ENCODE assay signal across 9 mouse cellular contexts in the genomic region with DNA sequence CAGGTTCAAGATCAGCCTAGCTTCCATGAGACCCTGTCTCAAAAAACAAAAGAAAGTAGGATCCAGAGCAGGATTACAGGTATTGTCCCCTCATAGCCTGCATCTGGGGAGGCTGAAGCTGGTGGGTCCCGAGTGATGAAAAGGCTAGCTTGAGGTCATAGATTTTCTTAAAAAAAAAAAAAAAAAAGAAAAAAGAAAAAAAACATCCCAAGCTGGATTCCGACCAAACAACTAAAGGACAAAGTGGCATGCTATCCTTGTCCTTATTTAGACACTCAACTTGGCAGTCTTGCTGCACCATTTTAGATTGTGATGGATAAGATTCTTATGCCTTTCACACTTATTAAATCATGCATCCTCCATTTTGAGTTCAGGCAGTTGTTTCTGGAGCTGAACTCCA. TPM values are rescaled to one million over a fixed set of nuclear protein-coding genes. Genes with fewer than 3 reads are reported as not detected.
DNase-seq lines count a peak whose midpoint lies in the region; ATAC-seq lines count a peak whose summit lies in the region.
"Had no signal": no experiment of that assay in that cellular context is flagged by ENCODE, and none has a peak within 500 bp of the region (broad histone marks: within the 10 kb centered on the region; RNA-seq: fewer than 3 reads in every experiment).

No protein-coding gene starts in this region.

- no peak for ATAC-seq in heart, embryonic 13.5 days (ENCODE audit: extremely low read depth, insufficient number of reproducible peaks, low FRiP score, low TSS enrichment)
- no peak for ATAC-seq in neural tube, embryonic 11.5 days (ENCODE audit: insufficient read depth, low FRiP score, low TSS enrichment)
- no peak for ATAC-seq in limb, embryonic 12.5 days (ENCODE audit: insufficient number of reproducible peaks, insufficient read depth, low FRiP score, low TSS enrichment, low read depth)
- no peak for ATAC-seq in stomach, embryonic 16.5 days (ENCODE audit: insufficient read depth, low FRiP score)

- 65% methylated on average over 2 of the region's 2 CpGs for WGBS in heart, embryonic 13.5 days
- 86% methylated on average over 2 of the region's 2 CpGs for WGBS in neural tube, embryonic 11.5 days
- WGBS in limb, embryonic 12.5 days: 88% methylated on average over 2 of the region's 2 CpGs
- WGBS in stomach, embryonic 16.5 days: 71% methylated on average over 2 of the region's 2 CpGs

- H3K4me3 ChIP-seq in heart, embryonic 13.5 days: no peak overlapping the region
- H3K4me3 ChIP-seq in neural tube, embryonic 11.5 days (ENCODE audit: low read depth, low read length): no peak overlapping the region
- no peak overlapping the region for H3K4me3 ChIP-seq in limb, embryonic 12.5 days (replicated peaks)
- H3K4me3 ChIP-seq in stomach, embryonic 16.5 days (replicated peaks; ENCODE audit: low read length): no peak overlapping the region

- no peak overlapping the region; the same call in 1 of the 2 replicates for H3K9ac ChIP-seq in heart, embryonic 13.5 days
- H3K9ac ChIP-seq in neural tube, embryonic 11.5 days (ENCODE audit: low read length): no peak overlapping the region
- no peak overlapping the region for H3K9ac ChIP-seq in limb, embryonic 12.5 days (replicated peaks)
- no peak overlapping the region for H3K9ac ChIP-seq in stomach, embryonic 16.5 days (ENCODE audit: low read length)

- peak overlapping the region; percentile 98 for H3K27ac ChIP-seq in heart, embryonic 13.5 days (replicated peaks)
- H3K27ac ChIP-seq in neural tube, embryonic 11.5 days (ENCODE audit: low read depth, low read length): 0 out of 2 replicates have a peak overlapping the region, but pooled peaks have one; percentile 17
- H3K27ac ChIP-seq in limb, embryonic 12.5 days: peak overlapping the region; percentile 97
- peak overlapping the region; percentile 71; the same call in 1 of the 2 replicates for H3K27ac ChIP-seq in stomach, embryonic 16.5 days (ENCODE audit: low read length)

- no peaks in the 10 kb centered on the region for H3K27me3 ChIP-seq in heart, embryonic 13.5 days (replicated peaks)
- no peaks in the 10 kb centered on the region for H3K27me3 ChIP-seq in neural tube, embryonic 11.5 days (ENCODE audit: control insufficient read depth, insufficient read depth, low read length)
- H3K27me3 ChIP-seq in limb, embryonic 12.5 days: no peaks in the 10 kb centered on the region
- no peaks in the 10 kb centered on the region for H3K27me3 ChIP-seq in stomach, embryonic 16.5 days (ENCODE audit: control insufficient read depth, insufficient read depth, low read length)

- no peaks in the 10 kb centered on the region for H3K9me3 ChIP-seq in heart, embryonic 13.5 days
- no peaks in the 10 kb centered on the region for H3K9me3 ChIP-seq in neural tube, embryonic 11.5 days (ENCODE audit: control insufficient read depth, low read length)
- no peaks in the 10 kb centered on the region for H3K9me3 ChIP-seq in limb, embryonic 12.5 days
- H3K9me3 ChIP-seq in stomach, embryonic 16.5 days (replicated peaks; ENCODE audit: control insufficient read depth, low read length): no peaks in the 10 kb centered on the region

- no peak for DNase-seq in heart, postnatal 10 days
- no peak for DNase-seq in neural tube, embryonic 11.5 days (ENCODE audit: low spot score)
- no peak for DNase-seq in neural tube, embryonic 10.5 days (ENCODE audit: extremely low spot score, low spot score)
- no peak for DNase-seq in frontal cortex, postnatal 36 days (ENCODE audit: low spot score in 2 of 2)
- no peak for DNase-seq in retina, embryonic 14.5 days (ENCODE audit: low spot score)
- DNase-seq: kidney, adult 8-10 months had no signal

- intact Hi-C loops in heart, postnatal 10 days (cut with DNase I): no loop called here

- peaks cover 76% of the 10 kb centered on the region for H3K36me3 ChIP-seq in heart, embryonic 13.5 days
- H3K36me3 ChIP-seq in neural tube, embryonic 11.5 days (ENCODE audit: control insufficient read depth, insufficient read depth, low read length): peaks cover 22% of the 10 kb centered on the region
- peaks cover 72% of the 10 kb centered on the region for H3K36me3 ChIP-seq in limb, embryonic 12.5 days
- H3K36me3 ChIP-seq in stomach, embryonic 16.5 days (ENCODE audit: control insufficient read depth, insufficient read depth, low read length): peaks cover 18% of the 10 kb centered on the region; the same call in 1 of the 2 replicates

- H3K4me2 ChIP-seq in heart, embryonic 13.5 days: peak overlapping the region; percentile 93
- no peak overlapping the region; the same call in 1 of the 2 replicates for H3K4me2 ChIP-seq in neural tube, embryonic 11.5 days (ENCODE audit: low read depth)
- peak overlapping the region; percentile 81 for H3K4me2 ChIP-seq in limb, embryonic 12.5 days
- H3K4me2 ChIP-seq in stomach, embryonic 16.5 days (ENCODE audit: low read depth, low read length): peak overlapping the region; percentile 42; the same call in 1 of the 2 replicates

- peaks cover 33% of the 10 kb centered on the region for H3K4me1 ChIP-seq in heart, embryonic 13.5 days
- H3K4me1 ChIP-seq in neural tube, embryonic 11.5 days (ENCODE audit: control insufficient read depth, insufficient read depth, low read length): peaks cover 12% of the 10 kb centered on the region
- peaks cover 17% of the 10 kb centered on the region for H3K4me1 ChIP-seq in limb, embryonic 12.5 days (replicated peaks)
- peaks cover 10% of the 10 kb centered on the region for H3K4me1 ChIP-seq in stomach, embryonic 16.5 days (ENCODE audit: control insufficient read depth, insufficient read depth, low read length)

RNA-seq across cellular contexts. Expression of a gene that starts 3.7 kb away (rescaled TPM):
- 22.3 and 23.1 TPM in 2 replicates for polyA plus RNA-seq in heart, embryonic 13.5 days (2015; fragmentation: Nextera tagmentation; extraction: Ambion mirVana)
- 10 to 100 TPM; 29.0 to 29.7 TPM for total RNA-seq in heart, postnatal 10 days (2021)
- polyA plus RNA-seq in neural tube, embryonic 11.5 days (2014; fragmentation: Nextera tagmentation; extraction: Ambion mirVana): 55.4 and 59.4 TPM in 2 replicates
- polyA plus RNA-seq in limb, embryonic 12.5 days (2016; fragmentation: Nextera tagmentation; extraction: Ambion mirVana): 48.1 and 54.1 TPM in 2 replicates
- polyA plus RNA-seq in stomach, embryonic 16.5 days (2015; fragmentation: Nextera tagmentation; extraction: Ambion mirVana): 25.1 and 26.3 TPM in 2 replicates

RNA-seq across cellular contexts. Expression of a gene that starts 13.1 kb away (rescaled TPM):
- polyA plus RNA-seq in heart, embryonic 13.5 days (2015; fragmentation: Nextera tagmentation; extraction: Ambion mirVana): 14.6 and 15.7 TPM in 2 replicates
- 10 to 100 TPM; 70.3 to 83.4 TPM for total RNA-seq in heart, postnatal 10 days (2021)
- 24.1 and 24.2 TPM in 2 replicates for polyA plus RNA-seq in neural tube, embryonic 11.5 days (2014; fragmentation: Nextera tagmentation; extraction: Ambion mirVana)
- 32.7 and 35.3 TPM in 2 replicates for polyA plus RNA-seq in limb, embryonic 12.5 days (2016; fragmentation: Nextera tagmentation; extraction: Ambion mirVana)
- 18.0 and 18.4 TPM in 2 replicates for polyA plus RNA-seq in stomach, embryonic 16.5 days (2015; fragmentation: Nextera tagmentation; extraction: Ambion mirVana)

RNA-seq across cellular contexts. Expression of a gene that starts 28.2 kb away (rescaled TPM):
- 0.64 and 0.98 TPM in 2 replicates for polyA plus RNA-seq in heart, embryonic 13.5 days (2015; fragmentation: Nextera tagmentation; extraction: Ambion mirVana)
- total RNA-seq in heart, postnatal 10 days (2021): under 1 TPM; 0.79 to 0.87 TPM
- 2.3 and 2.8 TPM in 2 replicates for polyA plus RNA-seq in neural tube, embryonic 11.5 days (2014; fragmentation: Nextera tagmentation; extraction: Ambion mirVana)
- 2.5 and 3.3 TPM in 2 replicates for polyA plus RNA-seq in limb, embryonic 12.5 days (2016; fragmentation: Nextera tagmentation; extraction: Ambion mirVana)
- 6.5 and 7.8 TPM in 2 replicates for polyA plus RNA-seq in stomach, embryonic 16.5 days (2015; fragmentation: Nextera tagmentation; extraction: Ambion mirVana)

RNA-seq across cellular contexts. Expression of a gene that starts 33.3 kb away (rescaled TPM):
- 5.9 and 6.4 TPM in 2 replicates for polyA plus RNA-seq in heart, embryonic 13.5 days (2015; fragmentation: Nextera tagmentation; extraction: Ambion mirVana)
- total RNA-seq in heart, postnatal 10 days (2021): 10 to 100 TPM; 31.1 to 32.7 TPM
- polyA plus RNA-seq in neural tube, embryonic 11.5 days (2014; fragmentation: Nextera tagmentation; extraction: Ambion mirVana): 1.5 and 1.9 TPM in 2 replicates
- 0.79 and 1.0 TPM in 2 replicates for polyA plus RNA-seq in limb, embryonic 12.5 days (2016; fragmentation: Nextera tagmentation; extraction: Ambion mirVana)
- 2.6 and 4.1 TPM in 2 replicates for polyA plus RNA-seq in stomach, embryonic 16.5 days (2015; fragmentation: Nextera tagmentation; extraction: Ambion mirVana)

RNA-seq across cellular contexts. Expression of a gene that starts 55.0 kb away (rescaled TPM):
- polyA plus RNA-seq in heart, embryonic 13.5 days (2015; fragmentation: Nextera tagmentation; extraction: Ambion mirVana): 2.3 and 2.6 TPM in 2 replicates
- 10 to 100 TPM; 12.4 to 13.0 TPM for total RNA-seq in heart, postnatal 10 days (2021)
- 4.7 and 5.6 TPM in 2 replicates for polyA plus RNA-seq in neural tube, embryonic 11.5 days (2014; fragmentation: Nextera tagmentation; extraction: Ambion mirVana)
- 5.6 and 5.8 TPM in 2 replicates for polyA plus RNA-seq in limb, embryonic 12.5 days (2016; fragmentation: Nextera tagmentation; extraction: Ambion mirVana)
- 5.0 and 5.3 TPM in 2 replicates for polyA plus RNA-seq in stomach, embryonic 16.5 days (2015; fragmentation: Nextera tagmentation; extraction: Ambion mirVana)

Comparison
In these comparisons a context has a peak if more than half of its experiments do, and no peak if none do; other contexts are left out.
1. H3K27ac ChIP-seq: peak in every context shown above with its lines; median percentile 98 in heart, embryonic 13.5 days; 97 in limb, embryonic 12.5 days; 71 in stomach, embryonic 16.5 days; 17 in neural tube, embryonic 11.5 days.